Mouse (Mus musculus): Measurements from ENCODE around the gene Cux1. TPM values are rescaled to one million over a fixed set of nuclear protein-coding genes. Genes with fewer than 3 reads are reported as not detected.

The Cux1 gene
- total RNA-seq, 4 experiments from 2014 or later: 79.2 to 99.7 (median 92.2) TPM

DNA sequence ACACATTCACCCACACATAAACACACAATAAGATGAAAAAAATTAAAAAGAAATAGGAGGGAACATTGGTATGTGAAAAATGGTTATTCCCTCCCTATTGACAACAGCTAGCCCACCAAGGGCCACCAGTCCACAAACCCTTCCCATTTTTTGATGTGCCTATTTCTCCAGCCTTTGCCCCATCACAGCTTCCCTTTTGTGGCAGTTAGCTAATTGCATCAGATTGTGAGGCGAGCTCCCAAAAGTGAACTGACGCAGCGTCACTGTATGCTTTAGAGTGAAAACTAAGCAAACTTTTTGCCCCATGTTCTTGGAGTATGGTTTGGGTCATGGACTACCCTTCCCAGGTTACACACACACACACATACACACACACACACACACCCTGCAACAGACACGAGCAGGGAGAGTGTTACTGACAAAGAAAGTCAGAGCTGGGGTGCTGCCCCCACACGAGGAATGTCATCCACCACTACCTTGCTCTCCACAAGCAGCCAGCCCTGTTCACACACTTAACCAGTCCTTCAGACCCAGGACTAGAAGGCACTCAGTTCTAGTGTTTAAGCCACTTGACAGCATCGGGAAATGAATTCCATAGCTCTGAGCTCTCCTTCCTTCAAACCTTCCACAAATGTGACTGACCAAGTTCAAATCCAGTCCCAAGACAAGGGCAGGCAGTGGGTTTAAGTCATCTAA lies 172.6 kb downstream of the Cux1 start:
- no peak for DNase-seq (ENCODE audit: low spot score in 2 of 2)

DNA sequence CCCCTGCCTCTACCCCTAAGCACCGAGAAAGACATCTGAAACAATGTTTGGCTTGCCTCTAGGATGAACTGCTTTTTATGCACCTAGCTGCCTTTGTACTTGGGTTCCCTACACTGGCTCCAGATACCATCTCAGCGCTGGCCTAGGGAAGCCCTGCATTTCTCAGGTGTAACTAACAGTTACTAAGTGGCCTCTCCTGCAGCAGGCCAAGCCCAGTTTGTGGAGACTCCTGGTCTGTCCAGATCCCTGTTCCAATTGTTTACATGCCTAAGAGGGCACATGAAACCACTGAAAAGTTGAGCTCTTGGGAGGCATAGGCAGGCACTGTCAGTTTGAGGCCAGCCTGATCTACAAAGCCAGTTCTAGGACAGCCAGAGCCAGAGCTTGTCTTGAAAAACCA lies 173.7 kb downstream of the Cux1 start:
- no peak for DNase-seq (ENCODE audit: low spot score in 2 of 2)

DNA sequence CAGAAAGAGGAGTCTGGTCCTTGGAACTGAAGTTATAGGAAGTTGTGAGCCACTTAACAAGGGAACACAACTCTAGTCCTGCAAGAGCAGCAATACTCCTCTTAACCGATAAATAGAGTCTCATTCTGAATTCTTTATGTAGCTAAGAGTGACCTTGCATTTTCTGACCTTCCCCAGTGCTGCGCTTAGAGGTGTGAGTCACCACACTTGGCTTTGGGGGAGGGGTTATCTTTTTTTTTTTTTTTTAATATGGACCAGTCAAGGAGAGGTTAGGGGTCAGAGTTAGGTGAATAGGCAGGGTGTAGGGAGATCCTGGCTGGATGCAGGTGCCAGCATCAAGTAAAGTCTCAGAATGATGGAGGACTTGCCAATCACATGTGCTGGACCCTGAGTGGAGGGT lies 180.5 kb downstream of the Cux1 start:
- DNase-seq (ENCODE audit: low spot score in 2 of 2): no peak

DNA sequence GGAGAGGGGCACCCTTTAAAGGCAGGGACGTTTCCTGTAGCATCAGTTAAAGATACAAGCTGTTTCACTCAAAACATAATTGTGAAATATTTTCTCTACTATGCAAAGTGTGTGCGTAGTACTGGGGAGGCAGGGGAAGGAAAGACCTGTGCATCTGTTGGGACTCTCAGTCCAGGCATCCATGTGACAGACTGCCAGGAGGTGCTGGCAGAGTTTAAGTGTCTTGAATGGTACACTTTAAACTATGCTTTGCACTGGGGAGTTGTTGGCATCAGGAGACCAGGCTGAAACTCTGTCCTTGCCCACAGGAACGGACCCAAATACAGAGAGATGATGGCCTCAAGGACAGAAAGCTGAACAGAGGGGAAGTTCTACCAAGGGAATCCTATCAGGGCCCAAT lies 182.1 kb downstream of the Cux1 start:
- DNase-seq (ENCODE audit: low spot score in 2 of 2): no peak

DNA sequence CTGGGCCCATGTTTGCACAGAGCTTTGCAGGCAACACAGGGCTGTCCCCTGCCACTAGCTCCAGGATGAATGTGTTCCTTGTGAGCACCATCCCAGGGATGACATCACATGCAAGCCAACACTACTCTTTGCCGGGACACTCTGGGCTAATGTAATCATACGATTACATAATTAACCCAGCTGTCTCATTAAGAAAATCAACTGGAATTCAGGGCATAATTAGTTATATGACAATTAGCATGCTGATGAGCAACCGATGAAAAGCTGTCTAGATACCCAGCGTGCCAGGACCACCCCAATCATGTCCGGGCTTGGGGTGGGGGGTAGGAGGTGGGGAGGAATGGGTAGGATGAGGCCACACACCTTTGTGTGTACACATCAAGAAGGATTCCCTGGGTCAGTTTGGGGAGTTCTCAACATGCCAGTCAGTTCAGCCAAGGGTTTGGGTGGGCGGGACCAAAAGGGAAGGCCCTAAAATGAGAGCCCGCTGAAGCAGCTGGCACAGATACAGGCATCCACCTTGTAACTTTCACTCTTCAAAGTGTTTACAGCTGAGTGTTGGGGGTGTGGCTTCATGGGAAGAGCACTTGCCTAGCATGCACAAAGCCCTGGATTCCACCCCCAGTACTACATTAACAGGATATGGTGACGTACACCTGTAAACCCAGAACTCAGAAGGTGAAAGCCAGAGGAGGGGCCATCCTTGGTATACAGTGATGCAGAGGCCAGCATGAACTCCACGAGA lies 184.9 kb downstream of the Cux1 start:
- DNase-seq (ENCODE audit: low spot score in 2 of 2): no peak

DNA sequence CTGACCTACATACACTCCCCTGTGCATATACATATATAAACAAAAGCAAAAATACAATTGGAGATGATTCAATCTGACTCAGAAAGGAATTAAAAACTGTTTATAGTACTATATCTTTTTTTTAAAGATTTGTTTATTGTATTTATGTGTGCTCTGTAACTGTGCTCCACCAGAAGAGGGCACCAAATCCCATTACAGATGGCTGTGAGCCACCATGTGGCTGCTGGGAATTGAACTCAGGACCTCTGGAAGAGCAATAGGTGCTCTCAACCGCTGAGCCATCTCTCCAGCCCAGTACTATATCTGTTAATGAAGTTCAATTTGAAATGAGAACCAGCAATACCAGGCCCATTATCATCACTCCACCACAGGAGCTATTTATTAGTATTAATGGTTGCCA lies 187.9 kb downstream of the Cux1 start:
- DNase-seq (ENCODE audit: low spot score in 2 of 2): no peak

DNA sequence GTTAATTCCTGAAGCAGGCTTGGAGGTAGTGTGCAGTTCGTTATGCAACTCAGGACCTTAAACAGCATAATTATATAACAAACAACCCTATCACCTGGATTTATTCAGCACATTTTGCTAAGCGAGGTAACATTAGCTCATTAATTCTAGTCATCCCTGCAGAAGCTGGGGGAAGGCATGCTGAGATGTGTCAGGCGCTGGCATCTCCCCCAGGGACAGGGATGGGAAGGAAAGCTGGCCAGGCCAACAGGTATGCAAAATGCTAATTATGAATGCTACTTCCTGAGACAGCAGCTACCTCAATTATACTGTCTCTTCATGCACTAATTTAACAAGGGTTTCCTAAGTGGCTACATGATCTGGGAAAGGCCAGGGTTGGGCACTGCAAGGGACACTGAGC lies 190.2 kb downstream of the Cux1 start:
- no peak for DNase-seq (ENCODE audit: low spot score in 2 of 2)

DNA sequence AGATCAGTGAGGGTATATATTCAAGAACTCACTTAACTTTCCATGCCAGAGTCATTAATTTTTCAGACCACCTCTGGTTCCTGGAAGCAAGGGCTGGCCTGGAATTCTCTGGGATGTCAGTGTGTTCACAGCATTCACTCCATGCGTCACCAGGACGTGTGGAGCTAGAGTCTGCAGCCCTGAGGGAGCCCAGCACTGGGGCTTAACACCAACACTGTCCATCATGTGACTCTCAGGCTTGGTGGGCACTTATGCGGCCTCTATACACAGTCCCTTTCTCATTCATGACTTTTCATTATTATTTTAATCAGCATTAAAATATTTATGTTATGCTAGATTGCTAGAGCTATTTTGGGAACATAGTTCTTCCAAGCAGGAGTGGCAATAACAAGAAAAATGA lies 191.9 kb downstream of the Cux1 start:
- no peak for DNase-seq (ENCODE audit: low spot score in 2 of 2)

DNA sequence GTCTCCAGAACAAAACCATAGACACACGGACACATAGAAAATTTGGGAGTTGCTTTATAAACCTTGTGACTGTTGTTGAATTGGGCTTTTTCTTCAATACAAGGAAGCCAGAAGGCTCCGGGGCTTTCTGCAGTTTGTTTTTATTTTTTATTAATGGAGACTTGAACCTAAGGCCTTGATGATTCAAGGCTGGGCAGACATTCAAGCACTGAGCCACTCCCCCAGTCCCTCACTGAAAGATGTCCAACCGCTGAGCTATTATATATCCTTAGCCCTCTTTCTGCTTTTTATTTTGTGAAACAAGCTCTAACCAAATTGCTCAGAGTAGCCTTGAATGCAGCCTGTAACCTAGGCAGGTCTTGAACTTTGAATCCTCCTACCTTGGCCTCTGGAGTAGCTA lies 195.0 kb downstream of the Cux1 start:
- DNase-seq (ENCODE audit: low spot score in 2 of 2): no peak

DNA sequence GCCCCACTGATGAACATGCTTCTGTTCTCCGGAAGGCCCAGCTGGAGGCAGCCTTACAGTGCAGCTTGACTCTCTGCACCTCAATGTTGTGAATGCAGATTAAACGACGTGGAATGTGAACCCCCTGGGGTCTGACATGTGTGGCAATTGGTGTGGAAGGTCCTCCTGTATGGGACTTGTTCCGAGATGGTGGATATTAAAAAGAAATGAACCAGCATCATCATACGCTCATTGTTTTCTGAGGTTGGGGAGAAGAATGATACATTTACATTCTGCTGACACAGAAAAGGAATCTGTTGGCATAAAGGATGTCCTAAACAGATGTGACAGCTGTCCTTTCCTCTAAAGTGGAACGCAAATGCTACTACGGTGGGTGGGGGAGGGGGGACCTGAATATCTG lies 203.9 kb downstream of the Cux1 start:
- no peak for DNase-seq (ENCODE audit: low spot score in 2 of 2)

DNA sequence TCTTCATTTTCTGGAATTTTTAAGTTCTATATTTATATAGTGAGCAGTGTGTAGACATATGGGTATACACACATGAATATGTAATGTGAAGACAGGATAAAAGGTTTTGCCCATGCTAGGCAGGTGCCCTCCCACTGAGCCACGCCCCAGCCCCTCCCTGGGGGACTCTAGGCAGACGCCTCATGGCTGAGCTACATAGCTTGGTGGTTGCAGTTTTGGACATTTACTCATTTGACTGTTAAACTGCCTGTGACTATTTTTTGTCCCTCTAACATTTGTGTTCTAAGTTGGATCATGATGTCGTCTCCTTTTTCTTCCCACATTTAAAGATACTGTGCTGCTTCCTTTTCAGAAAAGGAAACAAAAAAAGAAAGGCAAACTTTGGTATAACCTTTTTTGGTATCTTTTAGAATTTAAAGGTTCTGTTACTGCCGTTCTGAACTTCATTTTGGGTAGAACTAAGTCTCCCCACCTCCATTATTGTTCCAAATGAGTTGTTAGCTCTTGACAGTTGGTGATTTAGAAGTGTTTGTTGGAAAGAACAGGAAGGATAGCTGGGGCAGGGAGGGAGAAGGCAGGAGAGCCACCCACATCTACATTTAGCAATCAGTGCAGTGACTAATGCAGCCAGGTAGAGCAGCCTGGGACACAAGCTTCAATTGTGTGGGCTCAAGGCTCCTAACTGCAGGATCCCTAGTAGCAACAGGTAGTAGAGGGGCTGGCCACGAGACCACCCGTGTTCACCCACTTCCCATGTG lies 204.6 kb downstream of the Cux1 start:
- DNase-seq (ENCODE audit: low spot score in 2 of 2): no peak

DNA sequence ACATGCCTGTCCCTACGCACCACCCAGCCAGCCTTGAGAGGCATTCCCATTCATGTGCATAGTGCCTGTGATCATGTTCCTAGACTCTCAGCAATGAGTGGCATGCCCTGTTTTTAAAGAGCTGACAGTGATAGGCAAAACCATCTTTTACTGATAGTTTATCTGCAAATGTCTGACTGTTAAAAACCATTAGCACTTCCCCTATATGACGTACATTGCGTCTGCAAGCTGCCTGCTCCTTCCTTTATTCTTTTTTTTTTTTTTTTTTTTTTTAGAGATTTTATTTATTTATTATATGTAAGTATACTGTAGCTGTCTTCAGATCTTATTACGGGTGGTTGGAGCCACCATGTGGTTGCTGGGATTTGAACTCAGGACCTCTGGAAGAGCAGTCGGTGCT lies 205.3 kb downstream of the Cux1 start:
- no peak for DNase-seq (ENCODE audit: low spot score in 2 of 2)

DNA sequence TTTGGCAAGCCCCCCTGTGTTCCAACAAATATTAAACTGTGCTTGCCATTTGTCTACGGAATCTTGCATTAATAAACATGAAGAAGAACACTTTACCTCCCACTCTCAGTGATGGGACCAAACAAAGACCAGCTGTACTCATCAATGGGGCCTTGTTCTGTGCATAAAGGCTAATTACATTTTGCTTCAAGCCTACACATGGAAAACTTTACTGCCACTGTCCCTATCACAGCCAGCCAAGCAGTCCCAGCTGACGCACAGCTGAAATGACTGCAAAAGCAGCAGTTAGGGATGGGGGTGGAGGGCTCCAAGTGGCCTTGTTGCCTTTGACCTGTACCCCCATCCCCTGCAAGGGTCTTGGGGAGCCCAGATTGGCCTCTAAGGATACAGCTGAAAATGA lies 210.1 kb downstream of the Cux1 start:
- no peak for DNase-seq (ENCODE audit: low spot score in 2 of 2)

DNA sequence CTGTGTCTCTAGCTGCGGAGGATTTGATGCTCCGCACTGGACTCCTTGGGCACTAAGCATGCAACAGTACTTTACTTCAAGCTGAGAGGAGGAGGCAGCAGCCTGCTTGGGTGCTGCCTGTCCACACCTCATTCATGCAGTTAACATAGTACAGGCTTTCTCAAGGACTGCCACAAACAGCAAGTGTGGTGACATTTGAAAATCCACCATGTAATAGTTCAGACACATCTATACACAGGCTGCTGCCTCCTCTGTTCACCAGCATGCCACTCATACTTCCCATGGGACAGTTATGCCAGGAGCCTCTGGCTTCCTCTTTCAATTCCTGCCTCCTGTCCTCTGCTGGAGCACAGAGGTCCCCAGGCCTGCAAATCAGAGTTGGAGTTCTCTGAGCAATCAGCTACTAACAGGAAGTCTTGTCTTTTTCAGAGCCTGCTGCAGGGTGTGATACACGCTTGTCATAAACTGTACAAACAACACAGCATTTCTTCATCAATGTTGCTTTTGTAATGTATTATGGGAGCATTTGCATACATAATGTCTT lies 211.6 kb downstream of the Cux1 start:
- DNase-seq (ENCODE audit: low spot score in 2 of 2): no peak

DNA sequence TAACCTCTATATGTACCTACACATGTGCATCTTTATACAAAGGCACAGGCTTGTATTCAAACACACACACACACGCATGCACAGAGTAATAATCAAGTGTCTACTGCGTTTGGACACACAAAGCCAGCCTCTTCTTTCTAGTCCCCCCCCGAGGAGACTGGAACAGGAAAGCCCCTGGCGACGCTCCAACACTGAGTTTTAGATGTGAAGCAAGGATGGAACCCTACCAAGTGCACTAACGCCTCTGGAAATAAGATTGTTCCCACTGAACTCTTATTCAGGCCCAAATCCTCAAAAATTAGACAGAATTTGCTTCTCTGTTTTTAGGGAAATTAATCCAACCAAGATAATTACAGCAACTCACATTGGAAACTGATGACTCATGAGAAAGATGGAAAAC lies 212.6 kb downstream of the Cux1 start:
- no peak for DNase-seq (ENCODE audit: low spot score in 2 of 2)

DNA sequence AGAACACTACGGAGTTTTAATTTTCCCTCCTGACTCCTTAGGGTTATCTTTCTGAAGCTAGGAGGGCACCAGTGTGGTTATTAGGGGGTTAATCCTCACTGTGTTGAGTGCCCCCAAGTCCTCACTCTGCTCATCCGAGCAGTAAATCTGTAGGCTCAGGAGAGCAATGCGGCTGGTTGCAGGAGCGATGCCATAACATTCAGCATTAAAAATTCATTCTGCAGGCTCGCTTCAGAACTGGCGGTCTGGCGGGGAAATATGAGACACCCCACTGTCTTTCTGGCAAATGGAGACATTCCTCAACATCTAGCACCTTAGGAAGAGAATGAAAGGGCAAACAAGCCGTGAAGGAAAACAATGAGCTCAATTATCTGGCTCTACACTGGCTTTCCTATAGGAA lies 214.2 kb downstream of the Cux1 start:
- DNase-seq (ENCODE audit: low spot score in 2 of 2): no peak

DNA sequence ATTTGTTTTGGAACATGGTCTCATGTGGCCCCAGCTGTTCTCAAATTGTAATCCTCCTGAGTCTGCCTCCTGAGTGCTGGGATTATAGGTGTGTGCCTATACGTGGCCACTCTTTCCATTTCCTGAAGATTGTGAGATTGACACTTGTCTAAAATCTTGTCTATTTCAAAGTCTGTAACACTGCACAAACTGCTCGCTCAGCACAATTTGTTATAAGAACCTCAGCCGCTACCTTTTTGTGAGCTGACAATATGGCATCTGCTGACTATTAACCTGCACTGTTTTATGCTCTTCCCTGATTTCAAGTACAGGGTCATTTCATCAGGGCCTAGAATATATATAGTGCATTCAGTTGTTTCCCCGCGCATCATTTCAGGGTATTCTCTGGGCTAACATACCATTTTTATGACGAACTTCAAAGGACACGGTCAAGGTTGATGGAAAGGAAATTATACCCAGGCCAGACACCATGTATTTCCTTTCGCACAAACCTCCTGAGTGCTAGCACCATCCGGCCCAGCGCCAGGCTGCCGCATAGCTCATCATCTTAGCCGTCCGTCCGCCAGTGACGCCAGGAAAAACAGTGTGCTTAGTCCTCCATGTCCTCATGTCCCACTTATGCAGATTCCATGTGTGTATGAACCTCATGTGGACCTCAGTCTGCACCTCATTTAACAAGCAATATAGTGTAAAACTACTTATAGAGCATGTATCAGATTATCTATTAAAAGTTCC lies 224.0 kb downstream of the Cux1 start:
- no peak for DNase-seq (ENCODE audit: low spot score in 2 of 2)

DNA sequence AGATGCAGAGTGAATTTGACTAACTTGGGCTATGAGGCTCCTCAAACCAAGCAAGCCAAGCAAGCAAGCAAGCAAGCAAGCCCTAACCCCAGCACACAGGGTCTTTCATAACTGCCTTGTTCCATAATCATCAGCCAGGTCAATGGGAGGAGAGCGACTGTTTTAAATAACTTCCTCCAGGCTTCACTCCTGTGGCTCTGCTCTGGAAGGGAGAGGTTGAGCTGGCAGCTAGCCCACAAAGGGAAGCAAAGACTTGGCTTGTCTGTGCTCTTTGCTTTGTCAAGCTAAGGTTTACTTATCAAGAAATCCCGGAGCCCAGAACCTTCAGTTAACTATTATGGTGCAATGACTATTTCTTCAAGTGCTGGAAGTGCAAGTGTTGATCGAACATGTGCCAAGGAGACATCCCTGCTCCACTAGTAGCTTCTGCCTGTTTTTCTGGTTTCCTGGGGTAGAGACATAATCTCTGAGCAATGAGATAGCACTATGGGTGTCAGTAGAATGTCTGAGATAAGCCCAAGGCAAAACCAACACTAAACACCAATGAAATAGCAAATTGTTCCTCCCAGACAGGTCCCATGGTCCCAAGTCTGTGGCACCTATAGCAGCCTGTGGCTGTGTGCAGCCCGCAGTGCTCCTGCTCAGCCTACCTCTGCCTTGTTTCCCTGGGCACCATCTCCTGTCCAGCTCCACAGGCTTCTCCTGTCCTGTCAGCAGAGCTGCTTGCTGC lies 230.3 kb downstream of the Cux1 start:
- DNase-seq (ENCODE audit: low spot score in 2 of 2): no peak

DNA sequence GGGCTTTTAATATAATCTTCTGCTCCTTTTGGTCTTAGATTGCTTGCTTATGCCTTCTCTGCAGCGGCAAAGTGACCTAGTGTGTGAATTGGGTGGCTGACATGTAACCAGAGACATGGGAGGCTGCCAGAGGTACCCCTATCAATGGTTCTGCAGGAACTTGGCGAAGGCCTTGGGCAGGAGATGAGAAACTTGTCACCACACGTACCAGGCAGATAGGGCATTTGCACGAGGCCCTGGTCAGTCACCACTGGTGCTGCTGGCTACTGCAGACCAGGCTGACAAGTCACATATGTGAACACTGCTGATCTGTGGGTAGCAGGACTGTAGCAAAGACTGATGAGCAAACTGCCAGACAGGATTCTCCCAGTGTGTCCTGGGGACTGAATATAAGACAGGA lies 231.6 kb downstream of the Cux1 start:
- no peak for DNase-seq (ENCODE audit: low spot score in 2 of 2)

DNA sequence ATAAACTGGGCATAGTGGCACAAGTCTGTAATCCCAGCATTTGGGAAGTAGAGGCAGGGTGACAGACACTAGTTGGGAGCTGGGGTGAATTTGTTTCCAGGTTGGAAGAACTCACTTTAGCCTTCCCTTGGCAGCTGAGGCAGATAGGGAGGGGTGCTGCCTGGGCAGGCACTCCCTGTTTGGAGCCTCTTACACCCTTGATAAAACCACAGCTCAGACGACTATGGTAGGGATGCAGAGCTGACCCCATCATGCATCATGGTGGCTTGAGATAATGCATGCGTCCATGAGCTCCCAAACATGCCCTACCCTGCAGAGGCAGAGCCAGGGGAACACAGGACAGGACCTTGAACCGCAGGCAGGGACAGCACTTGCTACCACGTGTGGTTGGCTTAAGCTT lies 232.5 kb downstream of the Cux1 start:
- DNase-seq (ENCODE audit: low spot score in 2 of 2): no peak

DNA sequence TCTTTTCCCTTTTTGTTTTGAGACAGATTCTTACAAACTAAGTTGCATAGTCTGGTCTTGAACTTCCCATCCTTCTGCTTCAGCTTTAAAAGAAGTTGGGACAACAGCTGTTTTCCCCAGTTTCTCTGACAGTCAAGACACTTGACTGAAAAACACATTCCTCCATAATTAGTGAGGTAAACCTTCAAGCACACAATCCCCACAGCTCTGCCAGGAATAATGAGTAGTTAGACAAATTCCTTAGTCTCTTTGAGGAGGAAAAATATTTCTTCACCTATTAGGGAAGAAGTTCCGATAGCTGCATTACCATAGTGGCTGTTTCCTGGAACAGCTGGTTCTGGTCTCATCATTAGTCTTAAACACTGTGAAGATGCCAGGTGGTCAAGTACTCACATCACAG lies 233.2 kb downstream of the Cux1 start:
- DNase-seq (ENCODE audit: low spot score in 2 of 2): no peak

All from gastrocnemius, adult 8-10 months (tissue).